Mouse (Mus musculus) kidney, embryonic 15.5 days (tissue): Measurements from ENCODE around the gene Nckap5. TPM values are rescaled to one million over a fixed set of nuclear protein-coding genes. Genes with fewer than 3 reads are reported as not detected.

Experiments
- ATAC-seq: fragments of 200-750 bp; cut with Nextera tagmentation; replicated peaks from 2 replicates; pipeline ENCODE4 v1.8.0; 2017; ENCODE audit warnings: moderate TSS enrichment; ENCODE audit not compliant: low FRiP score
- H3K27ac ChIP-seq: fragments of 300-500 bp; sonication (generic); 2 replicates; pipeline ENCODE4 v1.5.1; 2015; ENCODE audit warnings: mild to moderate bottlenecking, inconsistent platforms
- H3K27me3 ChIP-seq: fragments of 300-500 bp; sonication (generic); 2 replicates; pipeline ENCODE4 v1.6.1; 2015; ENCODE audit warnings: inconsistent platforms
- H3K36me3 ChIP-seq: fragments of 300-500 bp; sonication (generic); 2 replicates; pipeline ENCODE4 v1.6.1; 2015; ENCODE audit warnings: inconsistent platforms
- H3K4me1 ChIP-seq: fragments of 300-500 bp; sonication (generic); 2 replicates; pipeline ENCODE4 v1.6.1; 2015; ENCODE audit warnings: inconsistent platforms
- H3K4me2 ChIP-seq: fragments of 300-500 bp; sonication (generic); 2 replicates; pipeline ENCODE4 v1.6.1; 2015; ENCODE audit warnings: moderate library complexity, mild to moderate bottlenecking, inconsistent platforms
- H3K4me3 ChIP-seq: fragments of 300-500 bp; sonication (generic); replicated peaks from 2 replicates; pipeline ENCODE4 v1.5.1; 2015; ENCODE audit warnings: mild to moderate bottlenecking, inconsistent platforms
- H3K9ac ChIP-seq: fragments of 300-500 bp; sonication (generic); 2 replicates; pipeline ENCODE4 v1.6.1; 2015; ENCODE audit warnings: mild to moderate bottlenecking, inconsistent platforms
- H3K9me3 ChIP-seq: fragments of 300-500 bp; sonication (generic); replicated peaks from 2 replicates; pipeline ENCODE4 v1.6.1; 2016; ENCODE audit warnings: inconsistent platforms
- WGBS: fragments of 180-500 bp; shearing (Covaris S2); methylation state at CpG from one replicate; pipeline ENCODE4 v1.1.7; 2015; ENCODE audit warnings: mixed read lengths; 5-methylcytosine and 5-hydroxymethylcytosine counted together
- polyA plus RNA-seq: library from polyadenylated mRNA; unstranded; fragments of >200 nt; fragmentation: Nextera tagmentation; extraction: Ambion mirVana; gene quantifications from 2 replicates; pipeline ENCODE4 v1.2.1, GENCODE M21; 2015

Gene Nckap5
- polyA plus RNA-seq, 1 experiment from 2014 or later, result 4.4 TPM

DNA sequence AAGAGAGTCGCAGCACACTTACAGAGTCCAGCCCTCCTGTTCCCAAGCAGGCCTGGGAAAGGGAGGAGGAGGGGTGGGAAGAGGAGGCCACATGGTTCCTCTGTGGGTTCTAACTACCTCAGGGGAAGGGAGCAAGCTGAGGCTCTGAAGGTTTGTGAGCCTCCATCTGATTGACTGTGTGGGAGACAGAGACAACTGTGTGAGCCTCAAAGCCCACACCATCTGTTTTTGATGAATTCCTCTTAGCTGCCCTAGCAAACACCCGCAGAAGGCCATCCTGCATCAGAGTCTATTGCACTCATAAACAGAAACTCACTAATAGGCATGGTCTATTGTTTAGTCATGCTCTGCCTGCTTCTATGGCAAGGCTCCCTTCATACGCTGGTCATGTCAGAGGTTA, 834.1 kb downstream of the Nckap5 start:
- H3K4me2 ChIP-seq, result no peak overlapping the region
- no peak for ATAC-seq
- WGBS, result 42% methylated on average over 3 of the region's 3 CpGs
- no peaks in the 10 kb centered on the region for H3K4me1 ChIP-seq
- H3K4me3 ChIP-seq, result no peak overlapping the region
- no peak overlapping the region for H3K27ac ChIP-seq
- H3K9ac ChIP-seq, result no peak overlapping the region
- H3K9me3 ChIP-seq, result no peaks in the 10 kb centered on the region
- no peaks in the 10 kb centered on the region for H3K27me3 ChIP-seq
- H3K36me3 ChIP-seq, result no peaks in the 10 kb centered on the region

DNA sequence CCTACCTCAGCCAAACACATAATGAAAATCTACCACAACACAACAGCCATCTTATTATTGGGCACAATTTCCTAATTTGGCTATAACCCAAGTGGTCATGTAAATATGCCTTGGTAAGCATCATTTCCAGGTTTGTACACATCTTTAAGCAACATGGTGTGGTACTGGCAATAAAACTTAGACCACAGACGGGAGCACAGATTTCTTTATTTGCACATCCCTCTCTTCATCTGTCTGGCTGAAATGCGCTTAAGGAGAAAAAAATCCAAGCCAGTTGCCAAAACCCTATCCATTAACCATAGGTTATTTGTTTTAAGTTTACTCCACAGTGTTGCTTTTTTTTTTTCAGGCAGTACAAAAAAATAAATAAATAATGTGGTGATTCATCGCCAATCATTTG, 842.8 kb downstream of the Nckap5 start:
- Histone ChIP-seq H3K36me3 (no peaks in the 10 kb centered on the region), H3K4me1 (no peaks in the 10 kb centered on the region), H3K4me3 (no peak overlapping the region), H3K27me3 (no peaks in the 10 kb centered on the region), H3K4me2 (no peak overlapping the region), H3K27ac (no peak overlapping the region), H3K9ac (no peak overlapping the region), H3K9me3 (no peaks in the 10 kb centered on the region)
- ATAC-seq, result no peak
- WGBS, result 72% methylated on average over 3 of the region's 3 CpGs

DNA sequence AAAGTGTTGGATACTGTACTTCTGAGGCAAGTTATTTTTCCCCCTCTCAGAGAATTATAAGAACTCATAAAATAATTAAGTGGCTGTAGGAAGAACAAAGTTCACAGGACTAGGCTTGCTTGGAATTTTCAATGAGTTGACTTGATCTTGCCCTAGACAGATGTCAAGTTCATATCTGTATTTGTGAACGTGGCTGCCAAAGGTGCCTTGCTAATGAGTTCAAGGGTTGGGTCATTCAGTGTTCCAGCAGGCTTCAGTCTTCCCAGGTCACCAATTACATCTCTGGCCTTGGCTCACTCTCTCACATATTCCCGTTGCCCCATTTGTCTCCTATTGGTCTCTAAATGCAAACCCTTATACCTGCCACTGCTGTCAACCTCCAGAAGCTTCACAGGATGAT, 846.0 kb downstream of the Nckap5 start:
- Histone ChIP-seq H3K36me3 (no peaks in the 10 kb centered on the region), H3K4me1 (no peaks in the 10 kb centered on the region), H3K27ac (no peak overlapping the region), H3K9me3 (no peaks in the 10 kb centered on the region), H3K4me2 (no peak overlapping the region), H3K9ac (no peak overlapping the region), H3K27me3 (no peaks in the 10 kb centered on the region), H3K4me3 (no peak overlapping the region)
- WGBS, result 57% methylated on average over 2 of the region's 2 CpGs
- ATAC-seq, result no peak

DNA sequence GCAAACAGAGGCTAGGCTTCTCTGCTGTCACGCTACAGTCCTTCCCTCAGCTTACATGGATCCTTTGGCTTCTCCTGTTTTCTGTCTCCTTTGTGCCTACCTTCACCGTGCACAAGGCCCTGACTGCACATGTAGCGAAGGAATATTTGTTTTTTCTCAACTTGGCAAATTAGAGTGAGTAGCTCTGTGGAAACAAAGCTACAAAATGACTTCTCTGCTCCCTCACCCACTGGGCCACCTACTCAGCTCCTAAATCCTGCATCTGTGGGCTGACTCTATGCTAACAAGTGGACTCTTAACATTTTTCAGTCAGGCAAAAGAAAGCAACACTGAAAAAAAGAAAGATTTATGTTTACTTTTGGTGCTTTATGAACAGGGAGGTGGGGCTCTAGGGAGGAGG, 856.0 kb downstream of the Nckap5 start:
- no peak overlapping the region for H3K27ac ChIP-seq
- no peak overlapping the region for H3K4me3 ChIP-seq
- ATAC-seq, result no peak
- H3K27me3 ChIP-seq, result no peaks in the 10 kb centered on the region
- no peak overlapping the region for H3K4me2 ChIP-seq
- 83% methylated on average over 3 of the region's 3 CpGs for WGBS
- no peak overlapping the region for H3K9ac ChIP-seq
- H3K4me1 ChIP-seq, result no peaks in the 10 kb centered on the region
- no peaks in the 10 kb centered on the region for H3K9me3 ChIP-seq
- no peaks in the 10 kb centered on the region for H3K36me3 ChIP-seq

DNA sequence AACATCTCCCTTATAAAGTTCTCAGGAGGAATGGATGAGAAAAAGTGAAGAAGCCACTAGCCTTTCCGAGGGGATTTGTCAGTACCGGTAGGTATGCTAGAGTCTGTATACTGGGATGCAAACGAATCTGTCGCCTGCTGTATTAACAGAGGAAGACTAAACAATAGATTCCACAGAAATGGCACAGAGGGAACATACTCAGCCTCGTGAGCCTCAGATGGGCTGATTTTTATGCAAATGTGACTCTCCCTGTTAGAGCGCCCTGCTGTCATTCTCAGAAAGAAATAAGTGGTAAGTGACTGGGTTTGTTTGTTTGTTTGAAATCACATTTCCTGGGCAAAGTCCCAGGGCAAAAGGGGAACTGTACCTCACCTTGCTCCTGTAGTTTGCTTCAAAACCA, 858.7 kb downstream of the Nckap5 start:
- Histone ChIP-seq H3K9me3 (no peaks in the 10 kb centered on the region), H3K4me3 (no peak overlapping the region), H3K4me1 (no peaks in the 10 kb centered on the region), H3K9ac (no peak overlapping the region), H3K27ac (no peak overlapping the region), H3K4me2 (no peak overlapping the region), H3K36me3 (no peaks in the 10 kb centered on the region), H3K27me3 (no peaks in the 10 kb centered on the region)
- WGBS, result 78% methylated on average over 6 of the region's 6 CpGs
- ATAC-seq, result no peak

DNA sequence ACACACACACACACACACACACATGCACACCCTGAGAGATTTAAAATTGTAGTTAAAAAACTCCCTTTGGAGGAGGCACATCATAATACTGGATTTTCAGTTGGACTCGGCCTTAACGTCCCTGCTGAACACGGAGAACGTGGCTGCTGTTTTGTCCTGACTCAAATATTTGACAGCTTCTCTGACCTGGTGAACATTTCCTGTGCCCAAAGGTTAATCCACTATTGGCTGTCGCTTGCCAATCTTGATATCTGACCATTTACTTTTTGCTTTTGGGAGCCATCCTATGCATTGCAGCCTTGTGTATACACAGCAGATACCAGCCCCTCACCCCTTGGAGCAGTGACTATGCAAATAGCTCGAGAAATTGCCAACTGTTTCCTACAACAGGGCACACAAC, 862.9 kb downstream of the Nckap5 start:
- no peaks in the 10 kb centered on the region for H3K36me3 ChIP-seq
- H3K9ac ChIP-seq, result no peak overlapping the region
- ATAC-seq, result no peak
- WGBS, result 74% methylated on average over 6 of the region's 6 CpGs
- H3K27ac ChIP-seq, result no peak overlapping the region
- H3K27me3 ChIP-seq, result no peaks in the 10 kb centered on the region
- H3K4me2 ChIP-seq, result no peak overlapping the region
- no peaks in the 10 kb centered on the region for H3K9me3 ChIP-seq
- H3K4me1 ChIP-seq, result no peaks in the 10 kb centered on the region
- H3K4me3 ChIP-seq, result no peak overlapping the region

DNA sequence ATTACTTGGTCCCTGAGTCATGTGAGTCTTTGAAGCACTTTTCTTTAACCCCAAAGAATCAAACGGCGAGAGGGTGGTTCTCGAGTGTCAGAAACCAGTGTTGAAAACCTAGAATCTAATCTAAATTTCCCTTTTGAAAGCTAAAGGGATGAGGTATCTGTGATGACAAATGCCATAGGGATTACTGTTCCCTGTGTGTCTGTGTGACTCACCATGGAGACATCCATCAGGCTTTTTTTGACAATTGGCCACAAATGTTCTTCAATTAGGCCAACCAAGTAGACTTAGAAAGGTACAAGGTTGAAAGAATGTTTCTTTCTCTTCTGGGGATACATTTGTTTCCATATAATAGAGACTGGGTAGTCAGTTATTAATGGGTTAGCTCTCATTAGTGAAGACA, 879.6 kb downstream of the Nckap5 start:
- H3K27me3 ChIP-seq, result no peaks in the 10 kb centered on the region
- H3K9me3 ChIP-seq, result no peaks in the 10 kb centered on the region
- 88% methylated on average over 3 of the region's 3 CpGs for WGBS
- no peak overlapping the region for H3K4me3 ChIP-seq
- H3K4me2 ChIP-seq, result no peak overlapping the region
- H3K27ac ChIP-seq, result no peak overlapping the region
- no peaks in the 10 kb centered on the region for H3K4me1 ChIP-seq
- no peaks in the 10 kb centered on the region for H3K36me3 ChIP-seq
- no peak overlapping the region for H3K9ac ChIP-seq
- ATAC-seq, result no peak

DNA sequence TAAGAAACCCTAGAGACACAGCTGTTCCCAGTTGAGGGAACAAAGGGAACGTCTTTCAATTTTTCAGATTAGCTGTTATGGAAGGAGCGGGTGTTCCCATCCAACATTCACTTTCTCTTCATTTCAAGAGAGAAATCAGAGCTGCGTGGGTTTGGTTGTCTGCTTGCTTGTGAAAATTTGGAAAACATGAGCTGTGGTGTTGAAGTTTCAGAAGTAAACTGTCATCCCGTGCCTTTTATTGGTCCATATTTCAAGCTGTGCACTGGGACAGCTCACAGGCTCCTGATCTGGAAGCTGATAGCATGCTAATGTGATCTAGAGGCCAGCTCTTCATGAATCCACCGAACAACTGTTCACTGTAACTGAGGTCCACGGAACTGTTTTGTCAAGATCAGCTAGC, 881.5 kb downstream of the Nckap5 start:
- Histone ChIP-seq H3K4me1 (no peaks in the 10 kb centered on the region), H3K9ac (no peak overlapping the region), H3K27me3 (no peaks in the 10 kb centered on the region), H3K4me2 (no peak overlapping the region), H3K4me3 (no peak overlapping the region), H3K27ac (no peak overlapping the region), H3K36me3 (no peaks in the 10 kb centered on the region), H3K9me3 (no peaks in the 10 kb centered on the region)
- ATAC-seq, result no peak
- WGBS, result 40% methylated on average over 6 of the region's 6 CpGs

DNA sequence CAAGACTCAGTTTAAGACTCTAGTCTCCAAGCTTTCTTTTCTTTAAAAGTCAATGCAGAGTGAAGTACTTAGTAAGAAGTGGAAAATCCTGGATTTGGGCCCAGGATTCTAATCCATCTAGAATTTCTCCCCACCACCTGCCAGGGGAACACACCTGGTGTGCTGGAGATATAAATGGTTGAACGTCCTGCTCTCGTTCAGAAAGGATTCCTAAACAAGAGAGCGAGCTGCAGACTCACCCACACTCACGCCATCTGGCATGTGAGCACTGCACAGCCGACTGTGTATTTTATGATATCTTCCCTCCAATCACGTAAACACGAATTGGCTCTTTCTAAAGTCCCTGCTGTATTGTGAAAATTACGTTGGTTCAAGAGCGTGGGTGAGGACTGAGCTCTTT, 885.5 kb downstream of the Nckap5 start:
- H3K27me3 ChIP-seq, result no peaks in the 10 kb centered on the region
- no peak overlapping the region for H3K9ac ChIP-seq
- ATAC-seq, result no peak
- no peak overlapping the region for H3K4me2 ChIP-seq
- WGBS, result 66% methylated on average over 9 of the region's 9 CpGs
- H3K4me1 ChIP-seq, result no peaks in the 10 kb centered on the region
- no peak overlapping the region for H3K4me3 ChIP-seq
- no peaks in the 10 kb centered on the region for H3K9me3 ChIP-seq
- H3K36me3 ChIP-seq, result no peaks in the 10 kb centered on the region
- H3K27ac ChIP-seq, result no peak overlapping the region

DNA sequence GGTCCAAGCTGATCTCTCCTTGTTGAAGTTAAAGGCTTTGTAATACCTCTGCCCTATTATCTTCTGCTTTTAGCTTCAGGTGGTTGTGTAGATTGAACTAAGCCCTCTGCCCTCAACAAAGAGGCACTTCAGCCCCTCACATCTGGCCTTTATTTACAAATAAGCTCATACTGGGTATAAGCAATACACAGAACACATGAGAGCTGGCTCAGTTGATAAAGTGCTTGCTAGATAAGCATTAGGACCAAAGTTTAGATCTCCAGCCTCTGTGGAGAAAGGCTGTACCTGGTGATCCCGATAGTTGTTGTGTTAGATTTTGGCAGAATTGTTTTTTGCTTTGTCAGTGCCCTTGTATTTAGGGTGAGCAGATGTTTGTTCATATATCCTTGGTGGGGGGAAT, 887.3 kb downstream of the Nckap5 start:
- Histone ChIP-seq H3K27me3 (no peaks in the 10 kb centered on the region), H3K36me3 (no peaks in the 10 kb centered on the region), H3K4me3 (no peak overlapping the region), H3K27ac (no peak overlapping the region), H3K9me3 (no peaks in the 10 kb centered on the region), H3K9ac (no peak overlapping the region), H3K4me1 (no peaks in the 10 kb centered on the region), H3K4me2 (no peak overlapping the region)
- WGBS, result 92% methylated on average over 1 of the region's 1 CpGs
- no peak for ATAC-seq

DNA sequence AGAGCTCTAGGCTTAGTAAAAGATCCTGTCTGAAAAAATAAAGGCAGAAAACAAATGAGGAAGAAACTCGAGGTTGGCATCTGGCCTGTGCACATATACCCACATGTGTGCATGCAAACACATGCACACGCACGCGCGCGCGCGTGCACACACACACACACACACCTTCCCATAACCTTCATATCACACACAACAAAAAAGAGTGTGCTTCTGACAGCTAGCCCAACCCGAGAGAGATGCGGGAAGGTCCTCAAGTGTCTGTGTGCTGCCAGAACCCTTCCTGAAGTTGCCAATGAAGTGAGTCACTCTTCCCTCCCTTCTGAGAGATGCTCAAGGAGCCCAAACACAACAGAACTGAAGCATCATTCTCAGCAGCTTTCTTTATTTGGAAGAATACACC, 905.1 kb downstream of the Nckap5 start:
- Histone ChIP-seq H3K9ac (no peak overlapping the region), H3K27ac (no peak overlapping the region), H3K27me3 (no peaks in the 10 kb centered on the region), H3K9me3 (no peaks in the 10 kb centered on the region), H3K4me1 (no peaks in the 10 kb centered on the region), H3K4me2 (no peak overlapping the region), H3K36me3 (no peaks in the 10 kb centered on the region), H3K4me3 (no peak overlapping the region)
- 95% methylated on average over 10 of the region's 10 CpGs for WGBS
- no peak for ATAC-seq

DNA sequence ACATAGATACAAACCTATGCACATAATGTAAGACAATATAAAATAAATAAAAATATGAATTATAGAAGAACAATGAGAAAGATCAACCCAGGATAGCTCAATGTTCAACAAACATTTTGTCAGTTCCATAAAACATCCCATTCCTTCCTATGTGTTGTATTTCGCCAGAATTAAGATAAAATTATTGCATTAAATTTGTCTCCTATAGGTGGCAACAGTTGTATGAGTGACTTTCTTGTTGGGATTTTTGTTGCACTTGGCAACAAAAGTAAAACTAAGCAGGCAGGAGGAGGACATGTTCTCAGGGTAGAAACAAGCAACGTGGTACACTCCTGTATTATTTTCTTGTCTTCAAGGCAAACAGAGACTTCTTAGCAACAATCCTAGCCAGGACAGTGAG, 907.5 kb downstream of the Nckap5 start:
- ATAC-seq, result no peak

DNA sequence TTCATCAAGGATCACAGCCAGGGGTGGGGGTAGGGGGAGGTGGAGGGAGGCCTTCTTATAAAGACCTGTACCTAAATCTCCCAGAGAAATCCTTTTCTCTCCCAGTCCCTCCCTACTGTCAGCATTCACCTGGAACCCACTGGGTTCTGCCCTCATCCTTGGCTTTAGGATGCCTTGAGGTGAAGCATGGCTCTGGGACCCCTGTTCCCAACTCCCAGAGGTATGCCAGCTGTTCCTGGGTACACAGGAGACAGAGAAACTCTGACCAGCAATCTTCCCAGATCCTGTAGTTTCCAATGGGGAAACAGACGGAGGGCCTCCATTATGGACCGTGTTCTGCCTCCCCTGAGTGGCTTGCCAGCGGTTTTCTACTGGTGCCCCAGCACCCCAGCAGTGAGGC, 909.9 kb downstream of the Nckap5 start:
- 0 out of 2 replicates have a peak, but pooled peaks cover under 1% of the 10 kb centered on the region for H3K27me3 ChIP-seq
- H3K9ac ChIP-seq, result no peak overlapping the region
- H3K36me3 ChIP-seq, result no peaks in the 10 kb centered on the region
- no peak overlapping the region for H3K4me3 ChIP-seq
- ATAC-seq, result no peak
- H3K9me3 ChIP-seq, result 0 out of 2 replicates have a peak, but pooled peaks cover 3% of the 10 kb centered on the region
- H3K4me1 ChIP-seq, result no peaks in the 10 kb centered on the region
- no peak overlapping the region for H3K27ac ChIP-seq
- H3K4me2 ChIP-seq, result no peak overlapping the region
- 92% methylated on average over 3 of the region's 3 CpGs for WGBS

More for the DNA sequence above, 907.5 kb downstream of the Nckap5 start:
- H3K4me2 ChIP-seq, result no peak overlapping the region
- H3K27me3 ChIP-seq, result no peaks in the 10 kb centered on the region
- no peak overlapping the region for H3K27ac ChIP-seq
- WGBS, result 62% methylated on average over 2 of the region's 2 CpGs
- H3K9ac ChIP-seq, result no peak overlapping the region
- H3K4me1 ChIP-seq, result no peaks in the 10 kb centered on the region
- 0 out of 2 replicates have a peak, but pooled peaks cover 3% of the 10 kb centered on the region for H3K9me3 ChIP-seq
- H3K4me3 ChIP-seq, result no peak overlapping the region
- no peaks in the 10 kb centered on the region for H3K36me3 ChIP-seq
